Mouse (Mus musculus): ENCODE data around the gene Tpd52l2.

DNA sequence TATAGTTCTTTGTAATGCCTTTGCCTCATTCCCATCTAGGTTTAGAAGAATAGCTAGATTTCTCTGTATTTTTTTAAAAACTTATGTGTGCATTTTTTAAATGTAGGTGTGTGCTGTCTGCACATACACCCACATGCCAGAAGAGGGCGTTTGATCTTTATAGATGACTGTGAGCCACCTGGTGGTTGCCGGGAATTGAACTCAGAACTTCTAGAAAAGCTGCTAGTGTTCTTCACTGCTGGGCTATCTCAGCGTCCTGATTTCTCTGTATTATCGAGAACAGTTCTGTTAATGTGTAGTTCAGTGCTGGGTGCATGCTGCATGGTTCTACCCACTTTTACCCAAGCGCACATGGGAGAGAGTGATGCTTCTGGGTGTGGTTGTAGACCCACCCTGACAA lies 25.9 kb downstream of the Tpd52l2 start:
- TF ChIP-seq CTCF (conservative IDR thresholded peaks at IDR 0.05; ENCODE audit: low read length): peak; percentile 90
- TF ChIP-seq NANOG (IDR thresholded peaks at IDR 0.05; ENCODE audit: borderline replicate concordance, low read length): no peak
- no peak for TF ChIP-seq POU5F1 (IDR thresholded peaks at IDR 0.05; ENCODE audit: borderline replicate concordance, low read length)

Data from E14TG2a.4 (cell line).